Mouse (Mus musculus): ENCODE results near the gene Rpl7a.

- no peak for TF ChIP-seq CTCF (IDR thresholded peaks at IDR 0.05; ENCODE audit: low read depth, low read length)
- no peak for TF ChIP-seq POLR2A (IDR thresholded peaks at IDR 0.05; ENCODE audit: extremely low read depth, insufficient read depth, low read length)
Observed at GRCm38 (mm10) chr2:26905936-26906335, 4.6 kb upstream of the Rpl7a start.
